Mouse (Mus musculus): ENCODE results near the gene Pdia2. TPM values are rescaled to one million over a fixed set of nuclear protein-coding genes. Genes with fewer than 3 reads are reported as not detected.

Gene Pdia2
- total RNA-seq (2014; rRNA removed) (1.6 and 6.0 TPM in 2 replicates), polyA plus RNA-seq (2012; rRNA removed) (not detected in 2 replicates)

GRCm38 (mm10) chr17:26198892-26199291 is at the start of gene Pdia2:
Gene Pdia2, minus strand, starts transcription at chr17:26199087.
- Histone ChIP-seq H3K4me1 (ENCODE audit: control insufficient read depth, insufficient read depth, low read length) (no peaks in the 10 kb centered on the region), H3K4me3 (ENCODE audit: insufficient read depth, low read depth, low read length) (no peak within 1 kb of the TSS), H3K27ac (replicated peaks; ENCODE audit: insufficient read depth, low read depth, low read length) (no peak within 1 kb of the TSS), H3K9ac (ENCODE audit: low read depth, low read length) (no peak within 1 kb of the TSS), H3K36me3 (ENCODE audit: control insufficient read depth, insufficient read depth, low read length) (no peaks in the 10 kb centered on the region; the same call in 1 of the 2 replicates), H3K27me3 (ENCODE audit: control insufficient read depth, insufficient read depth, low read length) (peaks cover 15% of the 10 kb centered on the region; the same call in 1 of the 2 replicates), H3K79me2 (ENCODE audit: control insufficient read depth, insufficient read depth, low read length) (no peaks in the 10 kb centered on the region)
- no peak for DNase-seq (ENCODE audit: extremely low read depth, low read depth, low spot score)
- TF ChIP-seq CTCF (IDR thresholded peaks at IDR 0.05; ENCODE audit: low read depth, low read length) (no peak), POLR2A (IDR thresholded peaks at IDR 0.05; ENCODE audit: extremely low read depth, insufficient read depth, low read length) (no peak)
- WGBS, result 66% methylated on average over 4 of the region's 4 CpGs

- DNase-seq (ENCODE audit: extremely low read depth, low read depth, low spot score), result peak; percentile 92
- peaks cover 5% of the 10 kb centered on the region; the same call in 1 of the 2 replicates for H3K4me1 ChIP-seq (ENCODE audit: control insufficient read depth, insufficient read depth, low read length)
- WGBS, result 4% methylated on average over 33 of the region's 33 CpGs
Observed at GRCm38 (mm10) chr17:26244101-26244841, 45.4 kb upstream of the Pdia2 start, which contains the start of gene Fam234a. Gene Fam234a, minus strand, starts transcription at chr17:26244242.

GRCm38 (mm10) chr17:26243471-26244100 is 44.7 kb upstream of the Pdia2 start:
- 0 out of 2 replicates have a peak, but pooled peaks have one; percentile 42 for TF ChIP-seq POLR2A (IDR thresholded peaks at IDR 0.05; ENCODE audit: extremely low read depth, insufficient read depth, low read length)
- TF ChIP-seq CTCF (IDR thresholded peaks at IDR 0.05; ENCODE audit: low read depth, low read length), result peak; percentile 62
- no peaks in the 10 kb centered on the region for H3K36me3 ChIP-seq (ENCODE audit: control insufficient read depth, insufficient read depth, low read length)
- peaks cover 5% of the 10 kb centered on the region; the same call in 1 of the 2 replicates for H3K4me1 ChIP-seq (ENCODE audit: control insufficient read depth, insufficient read depth, low read length)
- DNase-seq (ENCODE audit: extremely low read depth, low read depth, low spot score), result peak; percentile 86
- H3K9ac ChIP-seq (ENCODE audit: low read depth, low read length), result peak overlapping the region; percentile 81
- no peaks in the 10 kb centered on the region for H3K27me3 ChIP-seq (ENCODE audit: control insufficient read depth, insufficient read depth, low read length)
- peak overlapping the region; percentile 89 for H3K27ac ChIP-seq (replicated peaks; ENCODE audit: insufficient read depth, low read depth, low read length)
- under 1% methylated on average over 32 of the region's 32 CpGs for WGBS
- H3K4me3 ChIP-seq (ENCODE audit: insufficient read depth, low read depth, low read length), result peak overlapping the region; percentile 87
- peaks cover 16% of the 10 kb centered on the region; the same call in 1 of the 2 replicates for H3K79me2 ChIP-seq (ENCODE audit: control insufficient read depth, insufficient read depth, low read length)

More at GRCm38 (mm10) chr17:26244101-26244841, 45.4 kb upstream of the Pdia2 start, which contains the start of gene Fam234a:
- no peaks in the 10 kb centered on the region for H3K36me3 ChIP-seq (ENCODE audit: control insufficient read depth, insufficient read depth, low read length)
- no peaks in the 10 kb centered on the region for H3K27me3 ChIP-seq (ENCODE audit: control insufficient read depth, insufficient read depth, low read length)
- peak within 1 kb of the TSS; percentile 81 for H3K9ac ChIP-seq (ENCODE audit: low read depth, low read length)
- peaks cover 16% of the 10 kb centered on the region; the same call in 1 of the 2 replicates for H3K79me2 ChIP-seq (ENCODE audit: control insufficient read depth, insufficient read depth, low read length)
- peak within 1 kb of the TSS; percentile 89 for H3K27ac ChIP-seq (replicated peaks; ENCODE audit: insufficient read depth, low read depth, low read length)
- TF ChIP-seq CTCF (IDR thresholded peaks at IDR 0.05; ENCODE audit: low read depth, low read length) (no peak), POLR2A (IDR thresholded peaks at IDR 0.05; ENCODE audit: extremely low read depth, insufficient read depth, low read length) (no peak; the same call in 1 of the 2 replicates)
- H3K4me3 ChIP-seq (ENCODE audit: insufficient read depth, low read depth, low read length), result peak within 1 kb of the TSS; percentile 87

- TF ChIP-seq POLR2A (IDR thresholded peaks at IDR 0.05; ENCODE audit: extremely low read depth, insufficient read depth, low read length), result no peak
- no peak for TF ChIP-seq CTCF (IDR thresholded peaks at IDR 0.05; ENCODE audit: low read depth, low read length)
- Histone ChIP-seq H3K36me3 (ENCODE audit: control insufficient read depth, insufficient read depth, low read length) (no peaks in the 10 kb centered on the region), H3K79me2 (ENCODE audit: control insufficient read depth, insufficient read depth, low read length) (peaks cover 16% of the 10 kb centered on the region; the same call in 1 of the 2 replicates), H3K27me3 (ENCODE audit: control insufficient read depth, insufficient read depth, low read length) (no peaks in the 10 kb centered on the region), H3K4me1 (ENCODE audit: control insufficient read depth, insufficient read depth, low read length) (peaks cover 5% of the 10 kb centered on the region; the same call in 1 of the 2 replicates), H3K9ac (ENCODE audit: low read depth, low read length) (no peak overlapping the region), H3K27ac (replicated peaks; ENCODE audit: insufficient read depth, low read depth, low read length) (no peak overlapping the region), H3K4me3 (ENCODE audit: insufficient read depth, low read depth, low read length) (no peak overlapping the region)
- 85% methylated on average over 6 of the region's 6 CpGs for WGBS
- DNase-seq (ENCODE audit: extremely low read depth, low read depth, low spot score), result no peak
Observed at GRCm38 (mm10) chr17:26240990-26241389, 42.1 kb upstream of the Pdia2 start.

GRCm38 (mm10) chr17:26240120-26240790 is 41.4 kb upstream of the Pdia2 start:
- Histone ChIP-seq H3K27me3 (ENCODE audit: control insufficient read depth, insufficient read depth, low read length) (no peaks in the 10 kb centered on the region), H3K9ac (ENCODE audit: low read depth, low read length) (no peak overlapping the region), H3K4me3 (ENCODE audit: insufficient read depth, low read depth, low read length) (no peak overlapping the region), H3K4me1 (ENCODE audit: control insufficient read depth, insufficient read depth, low read length) (peaks cover 5% of the 10 kb centered on the region; the same call in 1 of the 2 replicates), H3K36me3 (ENCODE audit: control insufficient read depth, insufficient read depth, low read length) (no peaks in the 10 kb centered on the region), H3K27ac (replicated peaks; ENCODE audit: insufficient read depth, low read depth, low read length) (no peak overlapping the region), H3K79me2 (ENCODE audit: control insufficient read depth, insufficient read depth, low read length) (peaks cover 16% of the 10 kb centered on the region; the same call in 1 of the 2 replicates)
- WGBS, result 81% methylated on average over 6 of the region's 6 CpGs
- TF ChIP-seq CTCF (IDR thresholded peaks at IDR 0.05; ENCODE audit: low read depth, low read length) (no peak), POLR2A (IDR thresholded peaks at IDR 0.05; ENCODE audit: extremely low read depth, insufficient read depth, low read length) (no peak)
- no peak for DNase-seq (ENCODE audit: extremely low read depth, low read depth, low spot score)

Measured in liver, adult 2 months (tissue).